Mouse (Mus musculus) lung, postnatal 0 days (tissue): ENCODE measurements at regions not wholly inside any gene's neighbourhood (a gene's known extent, or its start where the extent isn't known, plus 50 kb on each side); places are given as distances from the start of the nearest gene placed in this dataset.
"Not testable (repeated sequence)": the region's sequence is repeated elsewhere in the genome, so short reads cannot be mapped to it uniquely, and the experiment has no call there.

Experiments used
- CTCF ChIP-seq: IDR thresholded peaks from 2 replicates; pipeline ENCODE4 v1.5.1; 2016; ENCODE audit warnings: antibody characterized with exemption, mild to moderate bottlenecking
- EP300 ChIP-seq: IDR thresholded peaks from 2 replicates; pipeline ENCODE4 v1.6.1; 2016; ENCODE audit warnings: antibody characterized with exemption, mild to moderate bottlenecking, control low read depth

DNA sequence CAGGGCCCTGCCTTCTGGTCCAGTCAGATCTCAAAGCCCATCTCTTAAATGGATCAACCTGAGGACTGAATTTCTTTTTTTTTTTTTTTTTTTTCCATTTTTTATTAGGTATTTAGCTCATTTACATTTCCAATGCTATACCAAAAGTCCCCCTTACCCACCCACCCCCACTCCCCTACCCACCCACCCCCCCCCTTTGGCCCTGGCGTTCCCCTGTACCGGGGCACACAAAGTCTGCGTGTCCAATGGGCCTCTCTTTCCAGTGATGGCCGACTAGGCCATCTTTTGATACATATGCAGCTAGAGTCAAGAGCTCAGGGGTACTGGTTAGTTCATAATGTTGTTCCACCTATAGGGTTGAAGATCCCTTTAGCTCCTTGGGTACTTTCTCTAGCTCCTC lies 108.5 kb upstream of the St6galnac5 start:
- TF ChIP-seq CTCF, EP300: not testable (repeated sequence)
